Mouse (Mus musculus): Measurements from ENCODE around the gene Tbce. TPM values are rescaled to one million over a fixed set of nuclear protein-coding genes. Genes with fewer than 3 reads are reported as not detected.

Gene Tbce
- polyA plus RNA-seq, 1 experiment from 2014 or later = 57.7 TPM

DNA sequence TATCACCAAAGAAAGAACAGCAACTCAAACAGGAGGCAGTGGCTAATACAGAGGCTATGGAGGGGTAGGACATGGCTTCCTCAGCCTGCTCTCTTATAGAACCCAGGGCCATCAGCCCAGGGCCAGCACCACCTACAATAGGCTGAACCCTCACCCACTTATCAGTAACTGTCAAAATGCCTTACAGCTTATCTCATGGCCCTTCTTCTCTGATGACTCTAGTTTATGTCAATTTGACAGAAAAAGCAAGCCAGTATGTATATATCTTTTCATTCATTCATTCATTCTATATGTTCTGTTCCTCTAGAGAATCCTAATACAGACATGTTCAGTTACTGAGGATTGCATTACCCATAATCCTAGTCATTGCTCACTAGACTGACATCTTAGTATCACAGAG is 21.2 kb downstream of the Tbce start:
- no peaks in the 10 kb centered on the region for H3K27me3 ChIP-seq (ENCODE audit: control insufficient read depth, insufficient read depth, low read depth, low read length)
- no peak overlapping the region for H3K27ac ChIP-seq (ENCODE audit: low read length)
- H3K4me2 ChIP-seq (ENCODE audit: low read depth, low read length) = no peak overlapping the region
- no peaks in the 10 kb centered on the region for H3K4me1 ChIP-seq (replicated peaks; ENCODE audit: control insufficient read depth, insufficient read depth, low read length)
- ATAC-seq (ENCODE audit: low read depth) = no peak
- H3K9ac ChIP-seq (ENCODE audit: low read length) = no peak overlapping the region
- peaks cover 23% of the 10 kb centered on the region for H3K36me3 ChIP-seq (ENCODE audit: control insufficient read depth, insufficient read depth, low read length)
- H3K4me3 ChIP-seq (ENCODE audit: low read length) = no peak overlapping the region
- no peaks in the 10 kb centered on the region for H3K9me3 ChIP-seq (ENCODE audit: control insufficient read depth, low read length)

DNA sequence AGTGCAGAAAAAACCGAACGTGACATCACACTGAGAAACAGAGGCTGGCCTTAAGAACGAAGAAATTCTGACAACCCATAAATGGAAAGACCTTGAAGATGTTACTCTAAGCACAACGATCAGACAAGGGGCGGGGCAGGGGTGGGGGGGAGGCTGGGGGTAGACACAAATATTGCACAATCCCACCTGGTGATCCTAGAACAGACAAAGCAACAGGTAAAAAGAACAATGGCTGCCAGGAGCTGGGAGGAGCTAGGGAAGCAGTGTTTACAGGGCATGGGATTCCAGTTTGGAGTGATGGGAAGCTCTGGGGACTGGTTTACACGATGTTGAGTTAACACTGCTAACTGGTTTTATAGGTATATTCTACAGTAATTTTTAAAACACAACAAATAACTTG is 23.8 kb downstream of the Tbce start:
- no peaks in the 10 kb centered on the region for H3K4me1 ChIP-seq (replicated peaks; ENCODE audit: control insufficient read depth, insufficient read depth, low read length)
- no peak for ATAC-seq (ENCODE audit: low read depth)
- no peaks in the 10 kb centered on the region for H3K27me3 ChIP-seq (ENCODE audit: control insufficient read depth, insufficient read depth, low read depth, low read length)
- no peak overlapping the region for H3K4me3 ChIP-seq (ENCODE audit: low read length)
- H3K27ac ChIP-seq (ENCODE audit: low read length) = no peak overlapping the region
- H3K9me3 ChIP-seq (ENCODE audit: control insufficient read depth, low read length) = no peaks in the 10 kb centered on the region
- peaks cover 24% of the 10 kb centered on the region for H3K36me3 ChIP-seq (ENCODE audit: control insufficient read depth, insufficient read depth, low read length)
- H3K4me2 ChIP-seq (ENCODE audit: low read depth, low read length) = no peak overlapping the region
- H3K9ac ChIP-seq (ENCODE audit: low read length) = no peak overlapping the region
- 88% methylated on average over 6 of the region's 6 CpGs for WGBS

DNA sequence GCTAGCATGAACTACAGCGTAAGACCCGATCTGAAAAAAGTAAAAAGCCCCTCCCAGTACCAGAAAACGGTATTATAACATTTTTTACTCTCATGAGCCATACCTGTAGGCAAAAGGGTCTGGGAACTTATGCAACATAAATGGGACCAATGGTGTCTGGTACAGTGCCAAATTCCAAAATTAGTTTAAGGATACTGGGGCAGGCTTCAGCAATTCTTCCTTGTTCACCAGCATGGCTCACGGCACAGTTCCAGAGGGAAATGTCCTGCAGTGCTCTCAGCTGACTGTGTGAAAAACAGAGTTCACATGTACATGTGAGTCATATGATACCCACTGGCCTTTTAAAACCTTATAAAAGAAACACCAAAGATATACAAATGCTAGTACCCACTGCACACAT is 24.9 kb downstream of the Tbce start:
- no peak overlapping the region for H3K4me2 ChIP-seq (ENCODE audit: low read depth, low read length)
- no peaks in the 10 kb centered on the region for H3K4me1 ChIP-seq (replicated peaks; ENCODE audit: control insufficient read depth, insufficient read depth, low read length)
- H3K9me3 ChIP-seq (ENCODE audit: control insufficient read depth, low read length) = no peaks in the 10 kb centered on the region
- no peaks in the 10 kb centered on the region for H3K27me3 ChIP-seq (ENCODE audit: control insufficient read depth, insufficient read depth, low read depth, low read length)
- no peak overlapping the region for H3K9ac ChIP-seq (ENCODE audit: low read length)
- H3K4me3 ChIP-seq (ENCODE audit: low read length) = no peak overlapping the region
- H3K27ac ChIP-seq (ENCODE audit: low read length) = no peak overlapping the region
- 90% methylated on average over 4 of the region's 4 CpGs for WGBS
- peaks cover 25% of the 10 kb centered on the region for H3K36me3 ChIP-seq (ENCODE audit: control insufficient read depth, insufficient read depth, low read length)
- no peak for ATAC-seq (ENCODE audit: low read depth)

DNA sequence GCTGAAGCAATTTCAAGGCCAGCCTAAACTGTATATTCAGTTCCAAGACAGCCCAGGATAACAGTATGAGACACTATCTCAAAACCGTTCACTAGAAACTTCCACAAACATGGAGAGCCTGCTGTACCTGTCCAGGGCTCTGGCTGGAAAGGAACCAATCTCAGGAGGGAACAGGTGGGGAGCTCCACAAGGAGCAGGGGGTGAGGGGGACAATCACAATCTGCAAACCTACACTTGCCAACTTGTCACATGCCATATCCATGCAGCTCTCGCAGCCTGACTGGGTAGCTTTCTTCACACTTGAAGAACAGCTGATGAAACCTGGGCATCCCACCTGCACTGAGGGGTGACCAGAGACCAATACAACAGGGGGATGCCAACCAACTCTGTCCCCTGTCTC is 25.4 kb downstream of the Tbce start:
- H3K4me2 ChIP-seq (ENCODE audit: low read depth, low read length) = no peak overlapping the region
- WGBS = 90% methylated on average over 2 of the region's 2 CpGs
- ATAC-seq (ENCODE audit: low read depth) = no peak
- H3K4me3 ChIP-seq (ENCODE audit: low read length) = no peak overlapping the region
- H3K27ac ChIP-seq (ENCODE audit: low read length) = no peak overlapping the region
- no peak overlapping the region for H3K9ac ChIP-seq (ENCODE audit: low read length)
- H3K27me3 ChIP-seq (ENCODE audit: control insufficient read depth, insufficient read depth, low read depth, low read length) = no peaks in the 10 kb centered on the region
- H3K4me1 ChIP-seq (replicated peaks; ENCODE audit: control insufficient read depth, insufficient read depth, low read length) = no peaks in the 10 kb centered on the region
- no peaks in the 10 kb centered on the region for H3K9me3 ChIP-seq (ENCODE audit: control insufficient read depth, low read length)
- peaks cover 23% of the 10 kb centered on the region for H3K36me3 ChIP-seq (ENCODE audit: control insufficient read depth, insufficient read depth, low read length)

DNA sequence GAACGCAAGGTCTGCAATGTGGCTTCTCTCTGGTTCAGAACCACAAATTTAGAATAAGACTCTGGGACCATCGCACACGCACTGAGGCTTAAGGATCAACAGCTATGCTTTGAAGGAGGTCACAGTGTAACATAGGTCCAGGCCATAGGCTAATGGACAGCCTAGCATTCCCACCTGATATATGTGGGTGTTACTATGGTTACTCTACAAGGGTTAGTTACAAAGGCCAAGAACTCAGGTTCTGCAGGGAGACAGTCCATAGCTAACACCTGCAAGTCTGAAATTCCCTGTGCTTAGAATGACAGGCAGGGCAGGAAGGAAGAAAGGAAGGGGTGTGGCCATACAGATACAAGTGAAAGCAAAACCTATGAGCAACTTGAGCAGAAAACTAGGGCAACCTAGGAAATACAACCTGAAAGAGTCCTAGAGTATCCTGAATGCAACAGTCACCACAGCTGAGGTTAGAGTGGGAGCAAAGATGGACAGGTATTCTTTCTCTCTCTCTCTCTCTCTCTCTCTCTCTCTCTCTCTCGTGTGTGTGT is 27.9 kb downstream of the Tbce start:
- Histone ChIP-seq H3K4me1 (replicated peaks; ENCODE audit: control insufficient read depth, insufficient read depth, low read length) (no peaks in the 10 kb centered on the region), H3K27me3 (ENCODE audit: control insufficient read depth, insufficient read depth, low read depth, low read length) (no peaks in the 10 kb centered on the region), H3K9ac (ENCODE audit: low read length) (no peak overlapping the region), H3K4me3 (ENCODE audit: low read length) (no peak overlapping the region), H3K27ac (ENCODE audit: low read length) (no peak overlapping the region), H3K9me3 (ENCODE audit: control insufficient read depth, low read length) (no peaks in the 10 kb centered on the region), H3K4me2 (ENCODE audit: low read depth, low read length) (no peak overlapping the region), H3K36me3 (ENCODE audit: control insufficient read depth, insufficient read depth, low read length) (peaks cover 23% of the 10 kb centered on the region)
- ATAC-seq (ENCODE audit: low read depth) = no peak
- 87% methylated on average over 4 of the region's 4 CpGs for WGBS

DNA sequence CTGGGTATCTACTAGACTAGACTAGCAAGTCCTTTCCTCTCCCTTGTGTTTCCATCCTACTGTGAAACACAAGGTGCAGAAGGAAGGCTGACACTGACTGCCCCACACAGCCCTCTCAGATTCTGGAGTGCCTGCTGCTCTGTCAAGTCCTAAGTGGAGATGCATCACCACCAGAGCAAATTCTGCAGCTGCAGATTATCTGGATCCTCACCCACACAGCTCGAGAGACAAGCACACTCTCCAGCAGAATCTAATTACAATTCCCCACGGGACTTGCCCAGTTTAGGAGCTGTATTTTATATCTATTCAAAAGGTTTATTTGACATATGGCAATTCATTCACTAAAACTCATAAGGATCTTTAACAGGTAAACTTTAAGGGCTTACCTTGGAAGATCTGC is 33.4 kb downstream of the Tbce start:
- ATAC-seq (ENCODE audit: low read depth) = no peak
- Histone ChIP-seq H3K4me2 (ENCODE audit: low read depth, low read length) (no peak overlapping the region), H3K4me1 (replicated peaks; ENCODE audit: control insufficient read depth, insufficient read depth, low read length) (no peaks in the 10 kb centered on the region), H3K4me3 (ENCODE audit: low read length) (no peak overlapping the region), H3K9ac (ENCODE audit: low read length) (no peak overlapping the region), H3K9me3 (ENCODE audit: control insufficient read depth, low read length) (no peaks in the 10 kb centered on the region), H3K36me3 (ENCODE audit: control insufficient read depth, insufficient read depth, low read length) (peaks cover 18% of the 10 kb centered on the region), H3K27ac (ENCODE audit: low read length) (no peak overlapping the region), H3K27me3 (ENCODE audit: control insufficient read depth, insufficient read depth, low read depth, low read length) (no peaks in the 10 kb centered on the region)
- WGBS = 66% methylated on average over 2 of the region's 2 CpGs

DNA sequence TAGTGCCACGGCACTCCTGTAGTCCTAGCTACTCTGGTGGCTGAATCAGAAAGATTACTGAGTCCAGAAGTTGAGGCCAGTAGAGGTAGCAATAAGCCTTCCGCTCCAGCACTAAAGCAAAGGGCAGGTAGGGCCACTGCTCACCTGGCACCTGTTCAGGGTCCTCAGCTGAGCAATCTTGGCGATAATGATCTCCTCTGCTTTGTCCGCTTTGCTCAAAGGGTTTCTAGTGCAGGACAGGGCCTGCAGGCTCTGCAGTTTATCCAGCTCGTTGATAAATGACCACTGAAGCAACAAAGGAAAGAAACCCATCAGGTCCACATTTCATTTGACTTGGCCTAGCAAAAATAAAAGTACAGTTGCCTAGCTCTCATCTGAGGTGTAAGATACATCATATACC is 34.4 kb downstream of the Tbce start:
- Histone ChIP-seq H3K36me3 (ENCODE audit: control insufficient read depth, insufficient read depth, low read length) (peaks cover 16% of the 10 kb centered on the region), H3K4me2 (ENCODE audit: low read depth, low read length) (no peak overlapping the region), H3K4me1 (replicated peaks; ENCODE audit: control insufficient read depth, insufficient read depth, low read length) (no peaks in the 10 kb centered on the region), H3K4me3 (ENCODE audit: low read length) (no peak overlapping the region), H3K9me3 (ENCODE audit: control insufficient read depth, low read length) (no peaks in the 10 kb centered on the region), H3K27me3 (ENCODE audit: control insufficient read depth, insufficient read depth, low read depth, low read length) (no peaks in the 10 kb centered on the region), H3K9ac (ENCODE audit: low read length) (no peak overlapping the region), H3K27ac (ENCODE audit: low read length) (no peak overlapping the region)
- no peak for ATAC-seq (ENCODE audit: low read depth)
- WGBS = 89% methylated on average over 5 of the region's 5 CpGs

DNA sequence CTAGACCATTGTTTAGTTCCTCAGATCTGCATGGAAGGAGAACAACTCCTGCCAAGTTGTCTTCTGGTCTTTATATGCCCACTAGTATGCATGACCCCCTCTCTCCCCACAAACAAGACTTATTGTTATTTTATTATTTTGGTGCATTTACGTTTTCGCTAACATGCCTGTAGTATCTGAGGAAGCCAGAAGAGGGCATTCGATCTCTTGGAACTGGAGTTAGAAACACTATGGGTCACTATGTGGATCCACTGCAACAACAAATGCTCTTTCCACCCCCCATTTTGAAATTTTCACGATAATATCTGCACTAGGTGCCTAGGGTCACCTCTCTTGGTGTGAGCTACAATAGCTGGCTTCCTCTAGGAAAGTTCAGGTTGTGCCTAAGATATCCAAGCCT is 35.4 kb downstream of the Tbce start:
- Histone ChIP-seq H3K4me2 (ENCODE audit: low read depth, low read length) (no peak overlapping the region), H3K27me3 (ENCODE audit: control insufficient read depth, insufficient read depth, low read depth, low read length) (no peaks in the 10 kb centered on the region), H3K4me3 (ENCODE audit: low read length) (no peak overlapping the region), H3K4me1 (replicated peaks; ENCODE audit: control insufficient read depth, insufficient read depth, low read length) (no peaks in the 10 kb centered on the region), H3K9ac (ENCODE audit: low read length) (no peak overlapping the region), H3K9me3 (ENCODE audit: control insufficient read depth, low read length) (no peaks in the 10 kb centered on the region), H3K36me3 (ENCODE audit: control insufficient read depth, insufficient read depth, low read length) (peaks cover 20% of the 10 kb centered on the region), H3K27ac (ENCODE audit: low read length) (no peak overlapping the region)
- no peak for ATAC-seq (ENCODE audit: low read depth)
- 81% methylated on average over 4 of the region's 4 CpGs for WGBS

DNA sequence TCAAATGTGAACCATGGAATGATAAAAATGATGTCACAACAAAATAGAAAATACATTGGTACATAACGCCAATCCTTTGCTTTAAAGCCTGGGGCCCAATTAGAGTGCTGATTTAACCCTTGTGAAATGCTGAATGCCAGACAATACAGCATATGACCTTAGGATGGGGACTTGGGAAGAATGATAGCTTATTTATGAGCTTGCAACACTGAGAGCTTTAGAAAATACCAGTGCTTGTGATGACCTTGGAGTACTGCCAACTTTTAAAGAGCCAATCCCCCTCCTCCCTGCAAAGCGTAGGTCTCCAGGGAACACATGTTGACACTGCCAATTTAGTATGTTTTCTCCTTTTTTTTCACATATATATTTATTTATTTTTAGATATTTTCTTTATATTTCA is 36.7 kb downstream of the Tbce start:
- 54% methylated on average over 2 of the region's 2 CpGs for WGBS
- Histone ChIP-seq H3K36me3 (ENCODE audit: control insufficient read depth, insufficient read depth, low read length) (peaks cover 18% of the 10 kb centered on the region), H3K4me2 (ENCODE audit: low read depth, low read length) (no peak overlapping the region), H3K4me1 (replicated peaks; ENCODE audit: control insufficient read depth, insufficient read depth, low read length) (no peaks in the 10 kb centered on the region), H3K9ac (ENCODE audit: low read length) (no peak overlapping the region), H3K27ac (ENCODE audit: low read length) (no peak overlapping the region), H3K9me3 (ENCODE audit: control insufficient read depth, low read length) (no peaks in the 10 kb centered on the region), H3K4me3 (ENCODE audit: low read length) (no peak overlapping the region), H3K27me3 (ENCODE audit: control insufficient read depth, insufficient read depth, low read depth, low read length) (no peaks in the 10 kb centered on the region)
- ATAC-seq (ENCODE audit: low read depth) = 0 out of 2 replicates have a peak, but pooled peaks have one; percentile 49

DNA sequence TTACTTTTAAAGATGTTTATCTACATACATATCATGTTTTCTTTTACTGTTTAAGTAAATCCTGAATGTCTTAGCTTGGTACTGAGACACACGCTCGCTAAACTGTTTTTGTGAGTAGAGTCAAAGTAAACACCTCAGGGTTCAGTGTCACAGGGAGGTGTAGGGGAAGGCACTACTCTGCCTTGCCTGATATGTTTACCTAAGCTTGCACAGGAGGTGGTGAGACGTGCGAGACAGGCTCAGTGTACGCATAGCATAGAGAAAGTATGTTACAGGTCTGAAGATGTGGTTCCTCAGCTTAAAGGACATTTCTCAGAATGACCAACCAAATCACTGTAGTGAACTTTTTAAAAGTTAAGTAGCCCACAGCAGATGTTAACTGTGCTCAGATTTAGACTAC is 42.0 kb downstream of the Tbce start:
- Histone ChIP-seq H3K4me3 (ENCODE audit: low read length) (no peak overlapping the region), H3K4me1 (replicated peaks; ENCODE audit: control insufficient read depth, insufficient read depth, low read length) (no peaks in the 10 kb centered on the region), H3K9me3 (ENCODE audit: control insufficient read depth, low read length) (no peaks in the 10 kb centered on the region), H3K27me3 (ENCODE audit: control insufficient read depth, insufficient read depth, low read depth, low read length) (no peaks in the 10 kb centered on the region), H3K4me2 (ENCODE audit: low read depth, low read length) (no peak overlapping the region), H3K9ac (ENCODE audit: low read length) (no peak overlapping the region), H3K36me3 (ENCODE audit: control insufficient read depth, insufficient read depth, low read length) (peaks cover 17% of the 10 kb centered on the region), H3K27ac (ENCODE audit: low read length) (no peak overlapping the region)
- no peak for ATAC-seq (ENCODE audit: low read depth)
- 54% methylated on average over 5 of the region's 5 CpGs for WGBS
